Mouse (Mus musculus) mammary gland, adult 2 months (tissue): Measurements from ENCODE around the gene Ncbp2. TPM values are rescaled to one million over a fixed set of nuclear protein-coding genes. Genes with fewer than 3 reads are reported as not detected.

Experiments used
- polyA plus RNA-seq: library from polyadenylated mRNA; depleted of rRNA; stranded (reverse); fragments of >200 nt; gene quantifications from 2 replicates; pipeline ENCODE4 v1.2.3, GENCODE M21; 2012; ENCODE audit warnings: low replicate concordance; rRNA removed

Ncbp2 gene
- polyA plus RNA-seq, result 3.0 and 8.5 TPM in 2 replicates

DNA sequence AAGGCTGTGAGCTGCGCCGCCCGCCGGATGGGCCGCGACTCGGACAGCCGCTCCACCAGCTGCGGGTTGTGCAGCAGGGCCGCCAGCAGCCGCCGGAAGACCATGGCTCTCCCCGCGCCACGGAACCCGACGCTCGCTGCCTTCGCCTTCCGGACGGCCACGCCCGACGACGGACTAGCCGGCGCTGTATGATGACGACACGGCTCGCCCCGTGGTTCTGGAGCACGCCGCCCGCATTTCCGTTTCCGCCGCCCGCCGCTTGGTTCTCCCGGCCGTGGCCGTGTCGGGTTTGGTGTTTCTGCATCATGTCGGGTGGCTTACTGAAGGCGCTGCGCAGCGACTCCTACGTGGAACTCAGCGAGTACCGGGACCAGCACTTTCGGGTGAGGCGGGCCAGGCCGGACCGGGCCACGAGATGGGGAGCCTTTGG, at the start of gene Ncbp2, which contains the start of gene 0610012G03Rik:
Gene Ncbp2, plus strand, starts transcription at position 169 of the 430 bp plus-strand sequence.
Gene 0610012G03Rik, minus strand, starts transcription at position 150 of the 430 bp plus-strand sequence.

GRCm38 (mm10) chr16:31933751-31934549, 14.4 kb upstream of the Ncbp2 start, which contains the start of gene Pigz:
Pigz (plus strand) TSS chr16:31933851.

GRCm38 (mm10) chr16:32002509-32003477, 54.5 kb downstream of the Ncbp2 start, which contains the start of gene Senp5:
Senp5 (minus strand) TSS chr16:32003287.

Other genes starting within 250 kb of the Ncbp2 start
- gene Meltf, start 69.7 kb upstream of the Ncbp2 start, polyA plus RNA-seq, result 0.83 and 1.0 TPM in 2 replicates
- 7.8 and 8.8 TPM in 2 replicates for gene Pigz, start 14.7 kb upstream of the Ncbp2 start, polyA plus RNA-seq
- 71.1 and 134 TPM in 2 replicates for gene 0610012G03Rik, start within 50 bp of the Ncbp2 start, polyA plus RNA-seq
- gene Senp5, start 54.8 kb downstream of the Ncbp2 start, polyA plus RNA-seq, result 2.8 and 6.8 TPM in 2 replicates
- 19.2 and 21.9 TPM in 2 replicates for gene Pak2, start 130.8 kb downstream of the Ncbp2 start, polyA plus RNA-seq
- gene Pigx, start 151.2 kb downstream of the Ncbp2 start, polyA plus RNA-seq, result 29.2 and 39.3 TPM in 2 replicates
- 10.3 and 11.5 TPM in 2 replicates for gene Cep19, start 151.3 kb downstream of the Ncbp2 start, polyA plus RNA-seq
- gene Nrros, start 217.1 kb downstream of the Ncbp2 start, polyA plus RNA-seq, result 78.3 and 94.4 TPM in 2 replicates
- 0.13 and 0.56 TPM in 2 replicates for gene Bex6, start 231.3 kb downstream of the Ncbp2 start, polyA plus RNA-seq